Mouse (Mus musculus): Measurements from ENCODE around the gene Shisa2.
A peak's percentile ranks its signal among the peaks of the same experiment; 100 is the strongest.
"Not testable (repeated sequence)": the region's sequence is repeated elsewhere in the genome, so short reads cannot be mapped to it uniquely, and the experiment has no call there.

Gene Shisa2

DNA sequence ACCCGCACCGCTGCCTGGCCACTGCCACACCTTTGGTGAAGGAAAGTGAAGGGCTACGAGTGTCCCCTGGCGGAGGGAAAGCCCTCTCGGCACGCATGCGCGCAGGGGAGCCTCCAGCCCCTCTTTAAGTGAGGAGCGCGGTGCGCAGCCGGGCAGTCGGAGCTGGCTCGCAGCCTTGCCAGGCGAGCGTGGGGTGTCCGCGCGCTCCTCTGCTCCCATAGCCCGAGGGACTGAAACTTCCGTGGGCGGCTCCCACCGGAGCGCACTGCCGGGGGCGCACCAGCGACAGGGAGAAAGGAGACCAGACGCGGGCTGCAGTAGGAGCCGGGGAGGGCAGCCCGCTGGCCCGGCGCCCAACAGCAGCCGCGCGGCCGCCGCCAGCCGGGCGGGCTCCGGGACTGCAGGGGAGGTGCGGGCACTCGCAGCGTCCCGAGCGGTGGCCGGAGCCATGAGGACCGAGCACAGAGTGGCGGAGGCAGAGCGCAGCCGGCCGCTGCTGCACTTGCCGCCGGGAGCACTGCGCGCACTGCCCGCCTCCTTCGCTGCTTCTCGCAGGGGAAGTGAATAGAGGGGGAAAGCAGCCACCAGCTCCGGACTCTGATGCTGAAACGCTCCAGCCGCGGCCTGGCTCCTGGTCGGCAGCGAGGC is at the start of gene Shisa2:
TSS of gene Shisa2 (plus strand) at position 151 of the 648 bp plus-strand sequence.
- DNase-seq: peak; percentile 88

- DNase-seq: no peak
Observed at GRCm38 (mm10) chr14:59576385-59576784, 48.7 kb upstream of the Shisa2 start.

- peak; percentile 22 for DNase-seq
Observed at GRCm38 (mm10) chr14:59590614-59591013, 34.5 kb upstream of the Shisa2 start.

DNA sequence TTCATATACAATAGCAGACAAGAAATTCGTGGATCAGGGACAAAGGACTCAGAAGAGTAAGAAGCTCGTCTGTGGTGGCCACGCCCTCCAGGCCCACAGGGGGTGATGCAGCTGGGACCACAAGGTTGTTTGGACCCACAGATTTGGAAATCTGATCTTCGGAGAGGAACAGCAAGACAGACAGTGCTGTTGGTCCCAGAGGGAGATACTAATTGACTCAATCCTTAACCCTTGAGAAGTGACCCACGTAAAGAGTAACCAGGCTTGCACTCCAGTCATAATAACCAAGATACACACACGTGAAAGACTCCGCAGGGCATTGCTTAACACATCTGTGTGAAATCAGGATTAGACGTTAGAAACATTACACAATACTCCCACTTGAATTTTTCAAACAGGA is 33.2 kb upstream of the Shisa2 start:
- no peak for DNase-seq

DNA sequence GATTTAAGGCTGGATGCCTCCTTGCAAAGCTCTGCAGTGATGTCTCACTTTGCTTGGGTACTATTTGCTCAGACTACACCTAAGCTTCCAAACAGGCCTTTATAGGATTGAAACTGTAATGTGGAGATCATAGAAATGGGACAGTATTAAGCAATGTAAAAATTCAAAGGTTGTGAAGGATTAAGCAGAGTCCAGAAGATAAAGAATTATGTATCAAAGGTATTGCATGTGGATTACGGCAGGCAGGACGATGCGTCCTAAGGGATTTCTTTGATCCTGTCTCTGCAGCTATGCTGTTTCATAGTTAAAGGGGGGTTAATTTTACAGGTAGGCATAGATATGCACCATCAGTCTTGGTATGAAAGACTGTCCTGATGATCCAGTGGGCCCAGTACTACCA is 32.5 kb upstream of the Shisa2 start:
- DNase-seq: no peak

DNA sequence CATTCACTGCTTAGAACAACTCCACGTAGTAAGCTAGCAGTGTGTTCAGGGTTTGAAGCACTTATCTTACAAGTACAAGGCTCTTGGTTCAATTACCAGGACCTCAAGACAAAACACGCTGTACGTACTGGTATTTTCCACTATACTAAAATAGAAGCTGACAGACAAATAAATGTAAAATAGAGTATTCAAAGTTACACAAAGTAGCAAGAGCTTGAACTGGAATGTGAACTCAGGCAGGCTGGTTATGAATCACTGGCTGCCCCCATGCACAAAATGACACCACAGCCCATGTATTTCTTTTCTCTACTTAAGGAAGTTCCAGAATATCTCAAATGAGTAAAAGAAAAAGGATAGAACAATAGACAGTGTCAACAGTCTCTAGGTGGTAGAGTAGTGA is 30.1 kb upstream of the Shisa2 start:
- no peak for DNase-seq

DNA sequence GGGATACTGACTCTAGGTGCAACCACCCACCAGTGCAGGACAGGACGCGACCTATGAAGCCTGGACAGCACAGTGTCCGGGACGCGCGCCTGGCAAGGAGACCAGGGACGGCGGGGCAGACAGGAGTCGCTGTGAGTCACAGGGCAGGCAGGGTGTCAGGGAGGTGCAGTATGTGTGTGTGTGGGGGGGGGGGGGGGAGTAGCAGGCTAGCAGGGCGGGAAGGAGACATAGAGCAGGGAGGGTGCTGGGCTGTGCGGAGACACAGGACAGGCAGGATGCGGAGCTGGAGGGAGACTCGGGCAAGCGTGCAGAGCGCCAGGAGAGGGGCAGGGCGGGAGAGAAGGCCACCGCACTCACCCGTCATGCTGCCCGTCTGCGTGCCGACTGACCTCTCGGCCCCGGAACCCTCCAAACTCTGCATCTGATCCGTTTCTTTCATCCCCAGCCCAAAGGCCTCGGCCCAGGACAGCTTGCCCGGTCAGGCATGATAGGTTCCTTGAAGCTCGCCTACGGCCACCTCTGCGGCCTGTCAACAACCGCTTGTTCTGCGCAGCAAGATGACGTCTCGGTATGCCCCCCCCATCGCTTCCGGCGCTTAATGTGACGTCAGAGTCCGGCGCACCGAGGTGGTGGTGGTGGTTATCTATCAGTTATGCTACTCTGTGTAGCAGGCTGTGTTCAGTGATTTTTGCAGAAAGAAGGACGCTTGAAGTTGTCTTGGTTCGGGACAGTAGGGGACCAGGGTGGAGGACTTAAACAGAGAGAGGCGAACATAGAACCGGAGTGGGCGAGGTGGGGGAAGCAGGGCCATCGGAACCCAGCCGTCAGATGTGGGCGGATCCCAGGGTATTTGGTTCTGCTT is 27.5 kb upstream of the Shisa2 start, which contains the start of gene Cdadc1:
TSS of gene Cdadc1 (minus strand) at position 562 of the 862 bp plus-strand sequence.
- peak; percentile 96 for DNase-seq

DNA sequence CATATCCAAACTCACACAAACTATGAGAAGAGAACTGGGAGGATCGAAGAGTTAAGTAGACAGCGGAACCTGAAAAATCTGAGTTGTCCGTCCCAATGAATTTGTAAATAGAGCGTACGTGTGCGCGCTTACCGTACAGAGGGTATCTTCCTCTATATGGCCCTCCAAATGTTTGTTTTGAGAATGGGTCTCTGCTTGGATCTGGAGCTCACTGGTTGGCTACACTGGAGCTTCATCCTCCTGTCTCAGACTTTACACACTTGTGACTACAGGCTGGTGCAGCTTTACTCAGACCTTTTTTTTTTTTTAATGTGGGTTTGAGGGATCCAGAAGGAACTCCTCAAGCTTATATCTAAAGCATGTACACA is 26.9 kb upstream of the Shisa2 start:
- DNase-seq: no peak

- peak; percentile 38 for DNase-seq
Observed at GRCm38 (mm10) chr14:59604002-59604645, 21.0 kb upstream of the Shisa2 start.

DNA sequence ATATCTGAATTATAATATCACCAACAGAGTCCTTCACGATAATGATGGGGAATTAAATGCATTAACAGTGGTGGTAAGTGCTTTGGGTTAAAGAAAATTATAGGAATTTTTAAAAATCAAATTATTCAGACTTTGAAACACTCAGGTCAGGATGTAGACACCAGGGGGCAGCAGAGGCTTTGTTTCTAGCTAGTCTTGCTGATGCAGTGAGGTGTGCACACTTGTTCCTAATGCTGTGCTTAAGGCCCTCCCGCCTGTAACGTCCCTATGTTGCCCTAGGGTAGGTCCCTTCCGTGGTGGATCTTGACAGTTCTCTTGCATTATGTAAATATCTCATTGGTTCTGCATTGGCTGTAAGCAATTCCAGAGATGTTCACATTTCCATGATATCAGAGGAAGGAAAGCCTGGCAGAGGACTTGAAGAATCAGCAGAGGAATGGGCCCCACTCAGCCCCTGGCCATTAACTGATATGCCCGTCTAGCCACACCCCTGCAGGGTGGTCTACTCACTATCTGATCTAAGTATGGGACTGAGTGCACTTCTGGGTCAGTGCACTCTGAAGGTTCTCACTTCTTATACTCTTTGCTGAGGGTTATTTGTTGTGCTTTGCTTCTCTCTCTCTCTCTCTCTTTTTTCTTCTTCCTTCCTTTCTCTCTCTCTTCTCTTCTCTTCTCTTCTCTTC is 19.3 kb upstream of the Shisa2 start:
- peak; percentile 69 for DNase-seq

GRCm38 (mm10) chr14:59607021-59607420 is 18.1 kb upstream of the Shisa2 start:
- no peak for DNase-seq

- peak; percentile 76 for DNase-seq
Observed at GRCm38 (mm10) chr14:59612920-59613625, 12.0 kb upstream of the Shisa2 start.

DNA sequence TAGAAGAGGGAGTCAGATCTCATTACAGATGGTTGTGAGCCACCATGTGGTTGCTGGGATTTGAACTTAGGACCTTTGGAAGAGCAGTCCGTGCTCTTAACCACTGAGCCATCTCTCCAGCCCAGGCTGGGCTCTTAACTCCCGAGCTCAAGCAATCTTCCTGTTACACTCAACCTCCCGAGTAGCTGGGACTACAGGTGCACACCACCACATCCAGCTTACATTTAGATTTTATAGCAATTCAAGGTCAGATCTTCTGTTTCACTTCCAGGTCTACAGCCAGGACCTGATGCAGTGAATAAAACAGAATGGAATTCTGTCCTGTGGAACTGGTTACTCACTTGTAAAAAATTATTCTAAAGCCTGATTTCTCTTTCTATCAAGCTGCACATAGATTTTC is 11.0 kb upstream of the Shisa2 start:
- not testable (repeated sequence) for DNase-seq

DNA sequence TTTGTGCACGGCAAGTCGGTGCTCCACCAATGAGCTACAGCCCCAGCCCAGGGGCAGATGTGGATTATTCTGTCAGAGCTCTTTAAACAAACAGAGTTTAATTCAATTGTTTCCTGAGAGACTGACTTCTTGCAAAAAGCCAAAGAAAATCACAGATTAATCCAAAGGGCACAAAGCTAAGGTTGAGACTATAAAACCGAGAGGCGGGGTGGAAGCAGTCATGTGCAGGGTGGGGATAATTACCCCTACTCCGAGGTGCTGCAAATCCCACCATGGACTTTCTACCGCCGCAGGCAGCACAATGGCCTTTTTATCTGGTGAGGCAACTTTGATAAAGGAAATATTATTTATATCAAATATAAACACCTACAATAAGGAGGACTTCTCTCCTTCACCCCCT is 8.3 kb upstream of the Shisa2 start:
- no peak for DNase-seq

DNA sequence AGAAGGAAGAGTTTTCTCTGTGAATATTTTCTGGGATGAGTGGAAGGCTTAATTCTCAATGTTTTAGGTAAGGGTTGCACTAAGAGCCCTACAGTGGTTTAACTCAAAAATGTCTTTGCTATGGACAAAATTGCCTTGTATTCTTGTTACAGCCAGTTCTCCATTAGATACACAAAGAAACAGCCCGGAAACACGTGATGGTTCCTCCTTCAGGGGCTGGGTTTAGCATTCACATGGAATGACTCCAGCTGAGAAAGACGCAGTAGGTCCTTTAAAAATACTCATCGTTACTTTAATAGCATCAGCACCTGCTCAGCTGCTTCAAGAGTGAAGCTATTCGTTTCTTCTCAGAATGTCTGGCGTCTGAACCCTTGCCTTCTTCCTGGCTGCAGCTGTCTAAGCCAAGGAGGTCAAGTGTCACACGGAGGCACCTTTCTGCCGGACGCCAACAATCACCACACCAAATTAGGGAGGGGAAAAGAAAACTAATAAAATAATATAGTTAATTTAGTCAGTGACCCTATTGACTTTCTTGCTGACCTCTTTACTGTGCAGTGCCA is 702 bp upstream of the Shisa2 start:
- no peak for DNase-seq

GRCm38 (mm10) chr14:59625806-59626364 is 777 bp downstream of the Shisa2 start:
- DNase-seq: peak; percentile 51

DNA sequence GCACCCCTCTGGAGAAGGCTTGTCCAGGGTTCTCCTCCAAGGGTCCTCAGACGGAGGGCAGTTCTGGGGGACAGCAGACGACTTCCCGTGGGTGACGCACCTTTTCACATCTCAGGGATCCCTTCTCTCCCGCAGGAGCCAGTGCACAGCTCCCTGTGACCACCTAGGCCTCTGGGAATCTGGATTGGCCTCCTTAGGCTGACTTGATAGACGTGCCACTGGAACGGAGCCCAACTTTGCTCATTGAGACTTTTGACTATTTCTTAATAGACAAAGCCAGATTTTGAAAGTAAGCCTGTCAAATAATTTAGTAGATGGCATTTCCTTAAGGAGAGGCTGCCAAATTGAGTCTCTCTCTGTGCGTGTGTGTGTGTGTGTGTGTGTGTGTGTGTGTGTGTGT is 1.6 kb downstream of the Shisa2 start:
- DNase-seq: peak; percentile 38

GRCm38 (mm10) chr14:59627142-59627680 is 2.1 kb downstream of the Shisa2 start:
- no peak for DNase-seq

DNA sequence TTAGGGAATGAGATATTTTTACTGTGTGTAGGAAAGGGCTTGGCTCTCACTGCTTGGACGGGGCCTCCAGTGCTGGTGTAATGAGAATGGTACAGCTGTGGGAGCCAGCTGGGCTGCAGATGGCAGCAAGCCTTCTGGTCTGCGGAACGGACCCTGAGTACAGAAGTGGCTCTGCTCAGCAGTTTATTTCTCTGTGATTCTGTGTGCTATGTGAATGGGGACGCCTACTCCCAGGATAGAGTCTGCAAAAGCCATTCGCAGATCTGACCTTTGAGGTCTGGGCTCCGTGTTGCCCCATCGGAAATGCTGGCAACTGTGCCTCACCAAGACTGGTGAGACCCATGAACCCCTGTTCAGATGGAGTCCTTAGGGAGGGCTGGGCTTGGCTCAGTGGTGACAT is 2.7 kb downstream of the Shisa2 start:
- no peak for DNase-seq

DNA sequence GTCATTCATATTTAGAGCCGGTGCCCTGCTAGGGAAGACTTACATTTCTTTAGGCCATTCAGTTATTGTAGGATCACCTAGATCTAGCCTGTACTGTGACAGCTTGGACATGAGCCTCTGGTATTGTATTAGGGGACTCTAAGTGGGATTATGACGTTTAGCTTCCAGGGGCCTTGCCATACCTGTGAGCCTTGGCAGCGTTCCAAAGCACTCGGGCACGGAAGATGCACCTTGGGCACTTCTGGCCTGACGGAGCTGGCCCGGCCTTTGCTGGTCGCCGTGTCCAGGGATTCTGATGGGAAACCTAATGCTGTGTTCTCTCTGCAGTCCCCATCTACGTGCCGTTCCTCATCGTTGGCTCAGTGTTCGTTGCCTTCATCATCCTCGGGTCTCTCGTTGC is 4.2 kb downstream of the Shisa2 start:
- no peak for DNase-seq

DNA sequence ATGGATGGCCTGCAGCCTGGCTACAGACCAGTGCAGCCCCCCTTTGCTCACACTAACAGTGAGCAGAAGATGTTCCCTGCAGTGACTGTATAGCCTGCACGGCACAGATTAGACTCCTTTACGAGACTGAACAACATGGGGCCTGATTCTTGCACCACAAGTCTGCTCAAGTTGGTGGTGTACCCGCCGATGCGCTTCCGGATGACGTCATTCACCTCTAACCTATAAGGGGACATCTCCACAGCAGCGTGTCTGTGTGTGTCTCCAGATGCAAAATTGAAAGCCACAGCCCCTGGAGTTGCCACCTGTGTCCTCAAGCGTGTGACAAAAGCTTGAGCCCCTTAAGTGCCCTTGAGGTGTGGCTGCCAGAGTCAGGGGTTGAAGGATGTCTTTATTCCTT is 5.0 kb downstream of the Shisa2 start:
- DNase-seq: no peak

DNA sequence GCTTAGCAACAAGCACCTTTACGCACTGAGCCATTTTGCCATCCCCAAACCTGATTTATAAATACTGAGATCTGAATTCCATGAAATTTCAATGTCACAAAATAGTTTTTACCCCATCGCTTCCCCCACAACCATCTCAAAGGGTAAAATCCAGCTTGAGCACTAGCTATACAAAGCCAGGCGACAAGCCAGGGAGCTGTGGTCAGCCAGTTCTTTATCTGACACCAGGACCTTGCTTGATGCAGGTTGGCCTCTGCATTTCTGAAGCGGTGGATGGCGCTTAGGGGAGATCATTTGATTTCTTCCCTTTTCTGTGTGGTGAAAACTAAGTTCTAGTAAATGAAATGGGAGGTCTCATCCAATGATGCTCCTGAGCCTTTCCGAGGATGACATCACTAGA is 7.0 kb downstream of the Shisa2 start:
- DNase-seq: no peak

All from kidney, postnatal 14 days (tissue).